Mouse (Mus musculus) liver, postnatal 0 days (tissue): ENCODE results near the gene Tuft1.

Experiments
- CTCF ChIP-seq: sonication (generic); IDR thresholded peaks from 2 replicates; pipeline ENCODE4 v1.5.1; 2016; ENCODE audit warnings: antibody characterized with exemption, low read depth
- EP300 ChIP-seq: IDR thresholded peaks from 2 replicates; pipeline ENCODE4 v1.6.1; 2016; ENCODE audit warnings: antibody characterized with exemption, low read depth, mild to moderate bottlenecking

DNA sequence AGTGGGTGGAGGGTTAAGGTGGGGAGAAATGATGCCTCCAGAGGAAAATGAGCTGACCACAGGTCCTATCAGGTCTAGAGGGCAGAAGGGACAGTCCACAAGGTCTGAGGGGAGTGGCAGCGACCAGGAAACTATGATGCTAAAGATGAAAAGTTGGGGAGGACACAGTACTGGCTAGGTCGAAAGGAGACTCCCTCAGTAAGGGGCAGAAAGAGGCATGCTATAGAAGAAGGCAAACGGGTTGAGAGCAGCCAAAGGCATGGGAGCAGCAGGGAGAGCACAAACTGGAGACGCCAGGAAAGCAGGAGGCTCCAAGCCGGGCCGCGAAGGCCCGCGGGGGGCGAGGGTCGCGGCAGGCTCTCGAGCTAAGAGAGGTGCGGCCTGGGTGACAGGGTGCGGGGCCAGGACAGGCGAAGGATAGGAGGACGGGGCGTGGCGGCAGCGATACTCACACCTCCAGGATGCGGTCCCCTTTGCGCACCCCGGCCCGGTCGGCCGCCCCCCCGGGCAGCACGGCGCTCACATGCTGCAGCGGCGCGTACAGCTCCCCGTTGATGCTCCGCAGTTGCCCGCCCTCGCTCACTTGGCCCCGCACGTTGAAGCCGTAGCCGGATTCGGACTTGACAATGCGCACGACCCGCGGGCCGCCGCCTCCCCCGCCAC is 76.7 kb downstream of the Tuft1 start:
- TF ChIP-seq EP300 (no peak), CTCF (no peak)
